Mouse (Mus musculus): ENCODE measurements around the gene Dmkn. TPM values are rescaled to one million over a fixed set of nuclear protein-coding genes. Genes with fewer than 3 reads are reported as not detected.

The Dmkn gene
- polyA plus RNA-seq, 1 experiment, result not detected

- Histone ChIP-seq H3K4me3 (replicated peaks) (no peak overlapping the region), H3K36me3 (ENCODE audit: control insufficient read depth) (no peaks in the 10 kb centered on the region), H3K4me1 (ENCODE audit: control insufficient read depth) (no peaks in the 10 kb centered on the region), H3K9me3 (ENCODE audit: control insufficient read depth, low read length) (no peaks in the 10 kb centered on the region), H3K27me3 (ENCODE audit: control insufficient read depth) (no peaks in the 10 kb centered on the region)
- TF ChIP-seq TAL1 (IDR thresholded peaks at IDR 0.05; ENCODE audit: low read length), result no peak
- no peak for TF ChIP-seq GATA1 (IDR thresholded peaks at IDR 0.05; ENCODE audit: low read length)
Observed at GRCm38 (mm10) chr7:30785154-30785553, 21.6 kb downstream of the Dmkn start.

GRCm38 (mm10) chr7:30785721-30786546, 22.4 kb downstream of the Dmkn start:
- no peaks in the 10 kb centered on the region for H3K4me1 ChIP-seq (ENCODE audit: control insufficient read depth)
- TF ChIP-seq GATA1 (IDR thresholded peaks at IDR 0.05; ENCODE audit: low read length) (no peak), TAL1 (IDR thresholded peaks at IDR 0.05; ENCODE audit: low read length) (no peak)
- H3K4me3 ChIP-seq (replicated peaks), result no peak overlapping the region
- no peaks in the 10 kb centered on the region for H3K27me3 ChIP-seq (ENCODE audit: control insufficient read depth)
- no peaks in the 10 kb centered on the region for H3K9me3 ChIP-seq (ENCODE audit: control insufficient read depth, low read length)
- no peaks in the 10 kb centered on the region for H3K36me3 ChIP-seq (ENCODE audit: control insufficient read depth)

GRCm38 (mm10) chr7:30787377-30788022, 23.9 kb downstream of the Dmkn start, which contains the start of gene Krtdap:
Gene Krtdap, plus strand, starts transcription at chr7:30787896.
- Histone ChIP-seq H3K27me3 (ENCODE audit: control insufficient read depth) (no peaks in the 10 kb centered on the region), H3K4me3 (replicated peaks) (no peak within 1 kb of the TSS), H3K36me3 (ENCODE audit: control insufficient read depth) (no peaks in the 10 kb centered on the region), H3K9me3 (ENCODE audit: control insufficient read depth, low read length) (no peaks in the 10 kb centered on the region), H3K4me1 (ENCODE audit: control insufficient read depth) (no peaks in the 10 kb centered on the region)
- TF ChIP-seq TAL1 (IDR thresholded peaks at IDR 0.05; ENCODE audit: low read length), result no peak
- no peak for TF ChIP-seq GATA1 (IDR thresholded peaks at IDR 0.05; ENCODE audit: low read length)

- no peak overlapping the region for H3K4me3 ChIP-seq (replicated peaks)
- H3K4me1 ChIP-seq (ENCODE audit: control insufficient read depth), result no peaks in the 10 kb centered on the region
- TF ChIP-seq GATA1 (IDR thresholded peaks at IDR 0.05; ENCODE audit: low read length) (no peak), TAL1 (IDR thresholded peaks at IDR 0.05; ENCODE audit: low read length) (no peak)
- H3K9me3 ChIP-seq (ENCODE audit: control insufficient read depth, low read length), result no peaks in the 10 kb centered on the region
- no peaks in the 10 kb centered on the region for H3K36me3 ChIP-seq (ENCODE audit: control insufficient read depth)
- no peaks in the 10 kb centered on the region for H3K27me3 ChIP-seq (ENCODE audit: control insufficient read depth)
Observed at GRCm38 (mm10) chr7:30790141-30790540, 26.6 kb downstream of the Dmkn start.

GRCm38 (mm10) chr7:30791921-30792320, 28.4 kb downstream of the Dmkn start:
- no peaks in the 10 kb centered on the region; the same call in 1 of the 2 replicates for H3K9me3 ChIP-seq (ENCODE audit: control insufficient read depth, low read length)
- H3K4me3 ChIP-seq (replicated peaks), result no peak overlapping the region
- TF ChIP-seq TAL1 (IDR thresholded peaks at IDR 0.05; ENCODE audit: low read length) (no peak), GATA1 (IDR thresholded peaks at IDR 0.05; ENCODE audit: low read length) (no peak)
- H3K4me1 ChIP-seq (ENCODE audit: control insufficient read depth), result no peaks in the 10 kb centered on the region
- H3K36me3 ChIP-seq (ENCODE audit: control insufficient read depth), result no peaks in the 10 kb centered on the region
- no peaks in the 10 kb centered on the region for H3K27me3 ChIP-seq (ENCODE audit: control insufficient read depth)

GRCm38 (mm10) chr7:30794921-30795320, 31.4 kb downstream of the Dmkn start:
- Histone ChIP-seq H3K27me3 (ENCODE audit: control insufficient read depth) (no peaks in the 10 kb centered on the region), H3K4me1 (ENCODE audit: control insufficient read depth) (no peaks in the 10 kb centered on the region), H3K9me3 (ENCODE audit: control insufficient read depth, low read length) (peaks cover 3% of the 10 kb centered on the region), H3K36me3 (ENCODE audit: control insufficient read depth) (no peaks in the 10 kb centered on the region), H3K4me3 (replicated peaks) (no peak overlapping the region)
- TF ChIP-seq GATA1 (IDR thresholded peaks at IDR 0.05; ENCODE audit: low read length) (no peak), TAL1 (IDR thresholded peaks at IDR 0.05; ENCODE audit: low read length) (no peak)

GRCm38 (mm10) chr7:30796790-30797189, 33.2 kb downstream of the Dmkn start:
- peaks cover 9% of the 10 kb centered on the region for H3K9me3 ChIP-seq (ENCODE audit: control insufficient read depth, low read length)
- H3K36me3 ChIP-seq (ENCODE audit: control insufficient read depth), result no peaks in the 10 kb centered on the region
- H3K4me3 ChIP-seq (replicated peaks), result no peak overlapping the region
- H3K27me3 ChIP-seq (ENCODE audit: control insufficient read depth), result no peaks in the 10 kb centered on the region
- no peak for TF ChIP-seq TAL1 (IDR thresholded peaks at IDR 0.05; ENCODE audit: low read length)
- TF ChIP-seq GATA1 (IDR thresholded peaks at IDR 0.05; ENCODE audit: low read length), result no peak
- no peaks in the 10 kb centered on the region for H3K4me1 ChIP-seq (ENCODE audit: control insufficient read depth)

- Histone ChIP-seq H3K4me3 (replicated peaks) (no peak overlapping the region), H3K4me1 (ENCODE audit: control insufficient read depth) (no peaks in the 10 kb centered on the region), H3K27me3 (ENCODE audit: control insufficient read depth) (no peaks in the 10 kb centered on the region), H3K9me3 (ENCODE audit: control insufficient read depth, low read length) (peaks cover 9% of the 10 kb centered on the region), H3K36me3 (ENCODE audit: control insufficient read depth) (no peaks in the 10 kb centered on the region)
- TF ChIP-seq GATA1 (IDR thresholded peaks at IDR 0.05; ENCODE audit: low read length), result no peak
- no peak for TF ChIP-seq TAL1 (IDR thresholded peaks at IDR 0.05; ENCODE audit: low read length)
Observed at GRCm38 (mm10) chr7:30800653-30801052, 37.1 kb downstream of the Dmkn start.

- TF ChIP-seq GATA1 (IDR thresholded peaks at IDR 0.05; ENCODE audit: low read length) (no peak), TAL1 (IDR thresholded peaks at IDR 0.05; ENCODE audit: low read length) (no peak)
- Histone ChIP-seq H3K27me3 (ENCODE audit: control insufficient read depth) (no peaks in the 10 kb centered on the region), H3K4me1 (ENCODE audit: control insufficient read depth) (no peaks in the 10 kb centered on the region), H3K36me3 (ENCODE audit: control insufficient read depth) (no peaks in the 10 kb centered on the region), H3K4me3 (replicated peaks) (no peak overlapping the region), H3K9me3 (ENCODE audit: control insufficient read depth, low read length) (peaks cover 9% of the 10 kb centered on the region)
Observed at GRCm38 (mm10) chr7:30803256-30803655, 39.7 kb downstream of the Dmkn start.
